Mouse (Mus musculus): ENCODE results near the gene Gpatch8.
"Not testable (repeated sequence)": the region's sequence is repeated elsewhere in the genome, so short reads cannot be mapped to it uniquely, and the experiment has no call there.

Gpatch8 gene

DNA sequence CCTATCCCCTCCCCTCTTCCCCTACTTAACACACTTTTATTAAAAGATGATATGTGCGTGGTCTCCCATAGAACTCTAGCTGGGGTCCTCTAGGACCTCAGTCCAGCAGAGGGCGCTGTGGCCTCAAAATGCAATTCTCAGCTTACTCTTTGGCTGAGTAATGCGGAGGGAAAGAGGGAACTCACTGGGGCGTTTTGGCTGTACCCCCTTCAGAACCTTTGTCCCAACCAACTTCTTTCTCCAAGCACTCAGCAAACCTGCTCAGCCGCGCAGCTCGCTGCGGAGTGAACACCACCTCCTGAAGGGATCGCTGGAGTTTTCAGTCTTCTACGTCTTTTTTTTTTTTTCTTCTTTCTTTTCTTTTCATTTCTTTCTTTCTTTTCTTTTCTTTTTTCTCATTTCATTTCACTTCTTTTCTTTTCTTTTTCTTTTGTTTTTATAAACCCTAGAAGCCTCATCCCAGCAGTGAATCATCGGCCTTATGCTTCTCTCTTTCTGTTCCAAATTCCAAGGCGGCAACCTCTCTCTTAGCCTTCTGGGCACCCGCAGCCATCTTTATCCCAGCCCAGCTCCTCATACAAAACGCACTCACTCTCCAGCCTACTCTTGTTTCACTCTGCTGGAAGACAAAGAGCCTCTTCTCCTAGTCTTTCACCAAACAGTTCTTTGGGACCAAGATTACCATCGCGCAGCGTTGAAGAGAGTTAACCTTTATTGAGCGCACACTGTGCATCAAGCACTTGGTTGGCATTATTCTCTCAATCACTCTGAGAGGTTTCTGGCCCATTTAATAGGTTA is 16.9 kb upstream of the Gpatch8 start:
- DNase-seq (ENCODE audit: low spot score in 2 of 2): peak; percentile 62 to 76

DNA sequence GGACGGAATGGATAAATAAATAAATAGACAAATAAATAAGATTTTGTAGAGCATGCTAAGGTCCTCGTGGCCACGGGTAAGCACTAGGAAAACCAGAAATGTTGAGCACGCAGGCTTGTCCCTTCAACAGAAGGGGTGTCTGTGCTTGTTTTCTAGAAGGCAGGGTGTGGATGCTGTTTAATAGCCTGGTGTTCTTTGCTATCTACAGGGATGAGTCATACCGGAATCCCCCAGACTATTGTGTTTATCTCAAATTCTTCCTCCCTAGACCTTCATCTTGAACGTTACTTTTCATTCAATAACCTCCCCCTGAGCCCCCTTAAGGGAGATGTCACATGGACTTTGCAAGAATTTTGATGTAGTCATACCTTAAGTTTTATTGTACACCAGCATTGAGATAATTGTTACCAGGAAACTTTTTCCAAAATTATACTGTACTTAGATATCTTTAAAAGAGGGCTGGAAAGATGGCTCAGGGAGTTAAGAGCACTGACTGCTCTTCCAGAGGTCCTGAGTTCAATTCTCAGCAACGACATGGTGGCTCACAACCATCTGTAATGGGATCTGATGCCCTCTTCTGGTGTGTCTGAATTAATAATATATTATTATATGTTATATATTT is 12.7 kb upstream of the Gpatch8 start:
- DNase-seq (ENCODE audit: low spot score in 2 of 2): no peak

DNA sequence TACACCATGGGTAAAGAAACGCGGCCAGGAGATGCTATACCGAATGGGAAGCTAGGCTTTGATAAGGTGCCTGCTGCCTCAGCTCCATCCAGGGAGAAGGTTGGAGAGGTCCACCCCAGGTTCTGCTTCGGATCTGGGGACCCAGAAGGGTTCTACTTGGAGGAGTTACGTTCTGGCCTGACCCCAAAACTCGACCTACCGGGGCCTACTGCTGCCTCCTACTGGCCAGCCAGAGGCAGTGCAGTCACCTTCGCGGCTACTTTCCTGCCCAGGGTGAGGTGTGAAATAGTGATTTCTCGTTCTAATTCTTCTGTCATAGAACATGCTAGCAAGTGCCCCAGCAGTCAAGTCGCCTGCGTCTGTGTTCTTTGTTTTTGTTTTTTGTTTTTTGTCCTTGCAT is 12.0 kb upstream of the Gpatch8 start:
- DNase-seq (ENCODE audit: low spot score in 2 of 2): no peak

GRCm38 (mm10) chr11:102567723-102568122 is 11.5 kb upstream of the Gpatch8 start:
- no peak for DNase-seq (ENCODE audit: low spot score in 2 of 2)

GRCm38 (mm10) chr11:102567157-102567556 is 11.0 kb upstream of the Gpatch8 start:
- DNase-seq (ENCODE audit: low spot score in 2 of 2): no peak

DNA sequence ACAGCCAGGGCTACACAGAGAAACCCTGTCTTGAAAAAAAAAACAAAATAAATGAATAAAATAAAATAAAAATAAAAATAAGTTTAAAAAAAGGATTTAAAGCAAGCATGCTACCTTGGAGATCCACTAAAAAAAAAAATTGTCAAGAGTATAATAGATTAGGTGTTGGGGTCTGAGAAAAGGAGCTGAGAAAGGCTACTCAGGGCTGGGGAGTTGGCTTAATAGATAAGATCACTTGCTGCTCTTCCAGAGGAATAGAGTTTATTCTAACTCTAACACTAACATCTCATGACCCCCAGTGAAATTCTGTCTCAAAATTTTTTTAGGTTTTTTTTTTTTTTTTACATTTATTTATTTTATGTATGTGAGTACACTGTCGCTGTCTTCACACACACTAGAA is 10.1 kb upstream of the Gpatch8 start:
- DNase-seq (ENCODE audit: low spot score in 2 of 2): no peak

DNA sequence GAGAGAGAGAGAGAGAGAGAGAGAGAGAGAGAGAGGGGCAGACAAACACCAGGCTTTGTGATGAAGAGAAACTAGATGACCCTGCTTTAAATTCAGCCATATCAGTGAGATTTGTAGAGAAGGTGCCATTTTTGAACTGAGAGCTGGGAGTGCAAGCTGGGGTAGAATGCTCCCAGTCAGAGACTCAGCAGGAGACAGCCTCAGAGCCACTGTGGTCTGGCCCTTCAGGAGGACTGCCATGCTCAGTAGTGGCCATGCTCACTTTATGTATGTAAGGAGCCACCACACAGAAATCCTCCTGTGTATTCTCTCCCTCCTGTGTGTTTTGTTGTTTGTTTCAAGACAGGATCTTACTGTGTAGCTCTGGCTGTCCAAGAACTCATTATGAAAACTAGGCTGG is 9.5 kb upstream of the Gpatch8 start:
- no peak for DNase-seq (ENCODE audit: low spot score in 2 of 2)

GRCm38 (mm10) chr11:102564952-102565671 is 8.9 kb upstream of the Gpatch8 start:
- DNase-seq (ENCODE audit: low spot score in 2 of 2): not testable (repeated sequence)

GRCm38 (mm10) chr11:102558704-102559103 is 2.5 kb upstream of the Gpatch8 start:
- no peak for DNase-seq (ENCODE audit: low spot score in 2 of 2)

DNA sequence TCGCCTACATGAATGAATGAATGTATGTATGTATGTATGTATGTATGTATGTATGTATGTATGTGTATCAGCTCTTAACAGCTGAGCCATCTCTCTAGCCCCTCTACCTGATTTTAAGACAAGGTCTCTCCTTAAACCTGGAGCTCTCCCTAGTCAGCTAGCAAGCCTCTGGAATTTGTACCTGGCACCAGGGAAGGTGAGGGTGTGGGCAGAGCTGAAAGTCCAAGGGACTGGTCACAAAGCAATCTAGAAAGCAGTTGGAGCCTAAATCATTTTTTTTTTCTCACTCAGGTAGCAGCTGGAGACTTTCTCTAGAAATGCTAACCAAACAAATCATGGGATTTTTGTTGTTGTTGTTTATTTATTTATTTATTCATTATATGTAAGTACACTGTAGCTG is 1.2 kb upstream of the Gpatch8 start:
- no peak for DNase-seq (ENCODE audit: low spot score in 2 of 2)

- DNase-seq (ENCODE audit: low spot score in 2 of 2): no peak
Measured at GRCm38 (mm10) chr11:102556716-102557074, 503 bp upstream of the Gpatch8 start.

GRCm38 (mm10) chr11:102555400-102556030 is 677 bp downstream of the Gpatch8 start:
- DNase-seq (ENCODE audit: low spot score in 2 of 2): peak in 1 of 2 experiments; percentile 29

GRCm38 (mm10) chr11:102552051-102552450 is 4.1 kb downstream of the Gpatch8 start:
- DNase-seq (ENCODE audit: low spot score in 2 of 2): no peak

GRCm38 (mm10) chr11:102551176-102551575 is 5.0 kb downstream of the Gpatch8 start:
- DNase-seq (ENCODE audit: low spot score in 2 of 2): no peak

- DNase-seq (ENCODE audit: low spot score in 2 of 2): no peak
Measured at GRCm38 (mm10) chr11:102541471-102541870, 14.7 kb downstream of the Gpatch8 start.

- not testable (repeated sequence) for DNase-seq (ENCODE audit: low spot score in 2 of 2)
Measured at GRCm38 (mm10) chr11:102540286-102540685, 15.9 kb downstream of the Gpatch8 start.

DNA sequence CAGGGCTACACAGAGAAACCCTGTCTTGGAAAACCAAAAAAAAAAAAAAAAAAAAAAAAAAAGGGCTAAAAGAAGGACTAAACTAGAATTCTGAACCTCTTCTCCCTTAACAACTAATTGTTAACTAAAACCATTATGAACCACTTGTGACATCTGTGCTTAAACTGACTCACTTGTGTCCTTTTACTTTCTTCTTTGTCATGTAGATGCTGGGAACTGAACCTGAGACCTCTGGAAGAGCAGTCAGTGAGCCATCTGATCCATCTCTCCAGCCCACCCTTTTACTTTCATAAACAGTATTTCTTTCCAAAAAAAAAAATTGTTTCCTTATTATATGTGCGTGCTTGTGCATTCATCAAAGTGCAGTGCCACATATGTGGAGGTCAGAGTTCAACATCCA is 16.5 kb downstream of the Gpatch8 start:
- no peak for DNase-seq (ENCODE audit: low spot score in 2 of 2)

- DNase-seq (ENCODE audit: low spot score in 2 of 2): no peak
Measured at GRCm38 (mm10) chr11:102536210-102536609, 20.0 kb downstream of the Gpatch8 start.

DNA sequence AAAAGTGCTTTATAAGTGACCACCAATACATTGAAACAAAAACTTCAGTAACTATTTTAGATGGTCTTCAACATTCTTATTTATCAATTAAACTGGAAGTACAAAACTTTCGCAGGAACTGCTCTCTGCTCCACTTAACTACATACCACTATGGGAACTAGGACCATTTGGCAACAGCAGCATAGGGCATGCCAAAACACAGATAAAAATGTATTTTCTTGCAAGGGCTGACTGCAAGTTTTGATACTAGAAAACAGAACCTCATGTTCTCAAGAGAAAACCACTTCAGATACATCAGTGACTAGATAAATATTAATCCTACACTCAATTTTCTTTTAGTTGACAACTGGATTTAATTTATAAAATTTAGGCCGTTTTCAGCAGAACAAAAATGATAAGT is 22.1 kb downstream of the Gpatch8 start:
- DNase-seq (ENCODE audit: low spot score in 2 of 2): no peak

- no peak for DNase-seq (ENCODE audit: low spot score in 2 of 2)
Measured at GRCm38 (mm10) chr11:102531425-102531824, 24.8 kb downstream of the Gpatch8 start.

GRCm38 (mm10) chr11:102514793-102515424 is 41.3 kb downstream of the Gpatch8 start:
- DNase-seq (ENCODE audit: low spot score in 2 of 2): no peak

DNA sequence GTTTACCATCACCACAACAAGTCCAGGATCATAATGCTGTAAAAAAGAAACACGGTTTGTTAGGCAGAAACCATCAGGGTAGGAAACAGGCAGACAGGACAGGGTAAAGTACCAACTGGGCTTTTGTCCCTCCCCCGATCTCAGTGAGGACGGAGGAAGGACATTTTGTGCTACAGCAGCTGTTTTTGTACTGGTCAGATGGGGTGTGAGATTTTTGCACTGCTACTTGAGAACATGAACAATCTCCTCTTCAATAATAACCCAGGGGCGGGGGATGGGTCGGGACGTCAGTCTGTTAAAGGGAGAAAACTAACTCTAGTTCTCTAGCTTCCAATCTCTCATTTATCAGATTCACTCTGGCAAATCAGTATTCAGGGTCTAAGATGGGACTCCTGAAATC is 46.0 kb downstream of the Gpatch8 start:
- no peak for DNase-seq (ENCODE audit: low spot score in 2 of 2)
